Mouse (Mus musculus): Measurements from ENCODE around the gene Gm21915. TPM values are rescaled to one million over a fixed set of nuclear protein-coding genes. Genes with fewer than 3 reads are reported as not detected.

Gene Gm21915
- total RNA-seq, 2 experiments from 2014 or later, result not detected

DNA sequence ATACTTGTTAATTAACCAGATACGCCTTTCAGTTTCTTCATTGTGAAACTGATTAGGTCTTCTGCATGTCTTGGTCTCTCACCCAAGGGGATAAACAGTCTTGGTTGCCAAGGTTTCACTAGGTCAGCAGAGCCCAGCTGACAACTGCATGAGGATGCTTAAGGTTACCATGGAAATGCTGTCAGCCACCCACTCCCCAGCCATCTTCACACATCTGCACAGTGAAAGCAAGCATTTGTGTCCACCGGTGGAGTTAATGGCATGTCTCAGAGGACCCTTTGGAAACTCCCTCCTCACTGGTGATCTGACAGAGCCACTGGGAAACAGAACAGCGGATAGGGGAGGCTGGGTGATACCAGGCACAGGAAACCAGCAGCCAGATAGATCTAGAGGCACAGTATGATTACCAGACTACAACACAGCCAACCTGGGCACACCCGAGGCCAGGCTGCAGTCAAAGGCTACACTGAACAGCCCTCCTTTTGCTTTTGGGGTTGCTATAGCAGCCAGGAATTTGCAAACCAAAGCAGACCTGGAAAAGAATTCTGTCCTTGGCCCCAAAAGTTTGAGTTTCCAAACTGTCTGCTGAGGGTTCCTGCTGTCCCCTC, 1.0 kb downstream of the Gm21915 start:
- DNase-seq, result no peak

DNA sequence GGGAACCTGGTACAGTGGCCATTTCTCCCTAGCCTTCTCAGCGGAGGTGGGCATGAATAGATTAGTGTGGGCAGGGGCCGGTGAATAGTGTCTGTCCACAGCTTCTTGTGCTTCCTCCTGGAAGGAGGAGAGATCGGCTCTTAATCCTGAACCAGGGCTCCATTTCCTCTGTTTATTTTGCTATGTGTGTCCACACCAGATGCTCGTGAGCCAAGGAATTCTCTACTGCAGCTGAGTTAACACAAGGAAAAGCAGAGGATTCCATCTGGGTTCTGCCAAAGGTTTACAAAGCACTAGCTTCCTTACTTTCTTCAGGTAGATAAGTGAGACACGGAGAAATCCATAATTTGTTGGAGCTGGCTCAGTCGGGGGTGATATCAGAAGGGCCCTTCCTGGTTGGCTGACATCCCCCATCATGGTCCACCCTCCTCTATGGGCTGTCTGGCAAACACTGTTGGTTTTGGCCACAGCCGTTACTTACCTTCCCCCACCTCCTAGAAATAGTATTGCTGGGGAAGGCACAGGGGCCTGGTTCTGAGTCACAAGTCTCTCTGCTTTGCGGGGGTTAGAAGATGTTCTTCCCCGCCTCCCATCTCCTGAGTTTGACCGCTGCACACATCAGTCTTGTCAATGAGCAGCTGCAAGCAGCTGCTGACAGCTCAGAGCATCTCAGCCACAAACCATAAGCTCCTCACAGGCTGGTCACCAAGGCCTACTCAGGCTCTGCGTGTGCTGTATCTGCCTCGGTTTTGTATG, 5.0 kb downstream of the Gm21915 start:
- no peak for DNase-seq

DNA sequence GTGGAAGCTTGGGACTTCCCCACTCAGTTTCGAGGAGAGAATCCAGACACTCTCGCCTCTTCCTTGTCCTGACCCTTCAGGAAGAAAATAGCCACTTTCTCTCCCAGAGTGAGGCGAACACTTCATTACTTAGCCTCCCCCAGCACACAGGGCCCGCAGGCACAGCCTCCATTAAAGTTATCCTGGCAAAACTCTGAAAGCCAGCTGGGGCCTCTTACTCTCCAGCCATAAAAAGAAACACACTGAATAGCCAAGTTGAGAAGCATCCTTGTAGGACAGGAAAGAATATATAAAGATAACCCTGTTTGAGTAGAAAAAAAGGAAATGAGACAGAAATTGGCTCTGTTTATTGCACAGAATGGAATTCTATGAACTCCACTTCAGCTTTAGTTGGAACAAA, 8.2 kb downstream of the Gm21915 start:
- no peak for DNase-seq

DNA sequence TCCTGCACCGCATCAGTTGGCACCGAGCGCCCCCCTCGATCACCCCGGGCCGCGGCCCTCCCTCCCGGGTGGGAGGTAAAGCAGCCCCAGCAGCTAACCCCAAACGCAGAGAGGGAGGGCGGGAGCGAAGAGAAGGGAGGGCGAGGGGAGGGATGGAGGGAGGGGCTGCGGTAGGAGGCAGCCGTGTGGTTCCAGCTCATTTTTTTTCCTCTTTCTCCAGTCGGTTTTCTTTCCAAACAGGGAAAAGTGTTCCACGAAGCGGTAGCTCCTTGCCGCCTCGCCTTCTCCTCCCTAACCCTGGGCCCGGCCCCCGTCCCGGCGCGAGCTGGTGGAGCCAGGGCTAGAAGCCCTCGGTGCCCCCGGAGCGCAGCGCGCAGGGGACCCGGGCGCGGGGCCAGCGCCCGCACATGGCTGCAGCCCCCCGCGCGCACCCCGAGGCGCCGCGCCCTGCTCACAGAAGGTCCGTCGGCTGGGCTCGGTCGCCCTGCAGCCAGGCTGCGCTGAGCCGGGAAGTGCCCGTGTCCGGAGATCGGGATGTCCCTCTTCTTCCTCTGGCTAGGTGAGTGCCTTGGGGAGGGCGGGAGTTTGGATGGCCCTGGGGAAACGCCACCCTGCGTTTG, 15.5 kb downstream of the Gm21915 start, which contains the start of gene Clmp:
Gene Clmp (plus strand): TSS at position 162 of the 620 bp plus-strand sequence.
- peak; percentile 34 for DNase-seq

DNA sequence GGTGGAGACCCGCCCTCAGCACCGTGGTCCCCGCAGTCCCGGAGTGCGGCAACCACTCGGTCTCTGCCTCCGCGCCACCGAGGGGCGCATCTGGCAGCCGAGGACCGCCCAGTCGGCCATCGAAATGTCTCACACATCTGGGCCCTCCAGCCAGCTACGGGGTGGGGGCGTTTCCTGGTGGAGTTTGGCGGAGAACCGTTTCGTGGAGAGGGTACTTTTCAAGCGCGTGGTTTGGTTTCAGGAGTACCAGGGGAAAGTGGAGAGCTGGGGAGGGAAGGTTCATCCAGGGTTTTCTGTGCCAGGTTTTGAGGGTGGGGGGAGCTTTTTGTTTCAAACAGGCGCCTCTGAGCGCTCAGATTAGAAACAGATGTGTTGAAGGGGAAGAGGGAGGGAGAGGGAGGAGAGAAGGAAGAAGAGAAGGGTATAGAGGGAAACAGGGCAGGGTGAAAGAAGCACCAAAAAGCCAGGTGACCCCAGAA, 16.0 kb downstream of the Gm21915 start:
- DNase-seq, result peak; percentile 42

DNA sequence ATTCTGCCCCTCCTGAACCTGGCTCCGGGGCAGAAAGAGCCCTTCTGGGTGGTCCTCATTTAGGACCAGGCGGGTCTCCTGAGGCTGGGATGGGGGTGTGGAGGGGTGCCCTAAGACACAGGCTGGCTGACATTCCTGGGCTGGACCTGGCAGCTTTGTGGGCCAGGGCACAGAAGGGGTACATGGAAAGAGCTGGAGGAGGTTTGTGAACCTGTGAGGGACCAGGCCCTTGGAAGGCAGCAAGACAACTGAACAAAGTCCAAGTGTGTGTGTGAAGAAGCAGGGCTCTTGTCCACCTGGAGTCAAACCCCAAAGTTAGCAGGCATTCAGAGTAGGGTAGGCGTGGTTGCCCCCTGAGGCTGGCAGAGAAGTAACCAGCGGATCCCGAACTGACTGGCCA, 16.6 kb downstream of the Gm21915 start:
- no peak for DNase-seq

DNA sequence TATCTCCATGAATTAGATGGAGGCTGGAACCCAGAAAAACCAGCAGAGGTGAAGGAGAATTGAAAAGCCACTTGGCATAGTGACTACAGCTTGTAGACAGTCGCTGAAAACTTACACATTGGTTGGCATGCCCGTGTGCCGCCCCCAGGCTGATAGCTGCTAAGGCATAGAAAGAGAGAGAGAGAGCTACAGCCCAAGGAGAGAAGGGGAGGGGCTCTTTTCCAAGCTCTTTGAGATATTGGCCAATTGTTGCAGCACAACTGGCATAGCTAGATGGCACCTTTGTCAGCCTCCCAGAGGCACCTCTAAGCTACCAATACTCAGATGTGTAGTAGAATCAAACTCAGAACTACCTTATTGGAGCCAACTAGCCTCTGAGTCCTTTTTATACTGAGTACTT, 17.1 kb downstream of the Gm21915 start:
- no peak for DNase-seq

DNA sequence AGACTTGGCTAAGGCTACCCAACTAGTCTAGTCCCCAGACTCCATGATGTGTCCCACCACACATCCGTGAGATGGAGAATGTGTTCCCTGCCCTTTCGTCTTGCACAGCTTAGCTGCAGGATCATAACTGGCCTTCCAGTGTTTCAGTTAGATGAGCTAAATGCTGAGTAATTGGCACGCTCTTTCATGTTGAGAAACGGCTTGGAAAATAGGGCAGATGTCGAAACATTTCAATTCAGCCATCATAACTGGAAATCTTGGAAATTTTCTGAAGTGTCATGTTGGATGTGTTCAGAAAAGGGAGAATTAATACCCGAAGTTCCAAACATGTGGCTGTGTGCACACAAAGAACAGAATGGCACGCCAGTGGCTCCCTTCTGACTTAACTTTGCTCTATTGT, 20.1 kb downstream of the Gm21915 start:
- DNase-seq, result no peak

DNA sequence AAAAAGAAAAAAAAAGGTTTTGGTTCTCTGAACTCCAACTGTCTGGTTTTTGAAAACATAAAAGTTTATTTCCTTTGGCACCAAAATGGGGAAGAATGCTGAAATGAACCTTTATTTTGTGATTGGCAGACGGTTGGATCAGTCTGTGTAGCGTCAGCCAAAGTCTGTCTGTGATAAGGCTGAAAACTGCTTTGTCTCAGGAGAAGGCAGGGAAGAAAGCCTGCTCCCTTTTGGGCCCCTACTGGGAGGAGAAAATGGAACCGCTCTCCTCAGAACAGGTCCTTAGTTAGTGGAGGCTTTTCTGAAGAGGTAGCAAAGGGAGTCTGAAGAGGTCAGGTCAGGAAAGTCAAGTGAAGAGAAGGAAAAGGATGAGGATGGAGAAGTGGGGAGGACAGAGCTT, 22.6 kb downstream of the Gm21915 start:
- no peak for DNase-seq

DNA sequence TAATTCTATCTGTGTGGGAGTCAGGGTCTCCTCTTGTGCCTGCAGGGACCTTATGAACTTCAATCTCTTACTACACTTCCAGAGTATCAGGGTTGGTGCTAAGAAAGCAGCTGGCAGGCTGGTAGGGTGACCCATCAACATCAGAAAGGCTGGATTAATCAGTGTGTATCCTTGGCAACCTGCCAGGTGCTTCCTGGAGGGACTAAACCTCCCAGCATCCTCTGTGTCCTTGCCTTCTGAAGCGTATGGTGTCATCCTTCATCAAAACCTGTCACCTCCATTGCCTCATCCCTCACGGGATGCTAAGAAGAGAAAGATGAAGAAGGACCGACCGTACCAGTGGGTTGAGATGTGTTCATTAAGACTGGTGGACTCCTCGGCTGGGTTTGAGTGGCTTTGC, 23.4 kb downstream of the Gm21915 start:
- peak; percentile 43 for DNase-seq

DNA sequence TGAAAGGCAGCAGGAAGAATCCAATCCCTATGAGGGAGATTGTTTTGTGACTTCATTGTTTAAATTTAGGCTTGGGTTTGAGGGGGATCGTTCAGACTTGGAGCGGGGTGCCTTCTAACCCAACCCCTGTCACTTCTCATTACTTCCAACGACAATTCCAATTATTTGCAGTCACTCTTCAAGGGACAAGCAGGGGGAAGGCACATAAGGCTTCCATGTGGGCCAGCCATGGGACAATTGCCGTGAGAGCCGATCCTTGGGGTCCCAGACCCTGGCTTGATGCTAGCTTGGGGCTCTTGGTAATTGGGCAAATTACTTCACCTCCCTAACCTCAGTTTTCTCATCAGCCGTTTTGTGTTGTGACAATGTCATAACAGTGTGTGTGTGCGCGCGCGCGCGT, 23.9 kb downstream of the Gm21915 start:
- no peak for DNase-seq

DNA sequence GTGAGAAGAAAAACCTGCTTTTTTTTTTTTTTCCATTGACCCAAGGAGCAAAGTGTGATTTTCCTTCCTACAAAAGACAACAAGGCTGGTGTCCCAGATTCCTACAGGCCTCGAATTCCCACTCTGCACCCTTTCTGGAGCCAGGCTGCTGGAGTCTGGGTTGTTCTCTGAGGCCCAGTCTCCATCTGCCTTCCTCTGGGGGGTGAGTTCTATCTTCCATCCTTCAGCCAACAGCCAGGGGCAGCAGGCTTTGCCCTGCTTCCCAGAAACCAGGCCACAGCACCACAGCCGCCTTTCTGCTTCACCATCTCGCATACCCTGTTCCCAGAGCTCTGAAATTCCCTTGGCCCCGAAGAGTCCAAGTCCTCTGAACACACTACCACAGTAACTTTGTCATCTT, 25.7 kb downstream of the Gm21915 start:
- no peak for DNase-seq

DNA sequence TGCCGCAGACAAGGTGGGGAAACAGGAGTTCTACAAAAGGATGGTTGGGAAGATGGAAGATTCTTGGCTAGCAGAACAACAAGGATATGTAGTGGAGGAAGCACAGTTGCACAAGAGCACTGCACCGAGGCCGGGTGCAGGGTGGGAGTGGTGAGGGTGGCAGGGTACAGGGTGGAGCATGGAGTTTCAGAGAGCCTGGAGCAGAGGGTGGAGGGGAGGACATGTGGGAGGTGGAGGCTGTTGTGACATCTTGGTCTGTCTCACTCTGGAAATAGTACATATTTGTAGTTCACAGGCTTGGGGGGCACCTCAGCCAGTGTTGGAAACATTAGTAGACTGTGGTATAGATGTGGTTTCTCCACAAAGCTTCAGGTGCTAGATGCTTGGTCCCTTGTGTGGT, 28.8 kb downstream of the Gm21915 start:
- no peak for DNase-seq

DNA sequence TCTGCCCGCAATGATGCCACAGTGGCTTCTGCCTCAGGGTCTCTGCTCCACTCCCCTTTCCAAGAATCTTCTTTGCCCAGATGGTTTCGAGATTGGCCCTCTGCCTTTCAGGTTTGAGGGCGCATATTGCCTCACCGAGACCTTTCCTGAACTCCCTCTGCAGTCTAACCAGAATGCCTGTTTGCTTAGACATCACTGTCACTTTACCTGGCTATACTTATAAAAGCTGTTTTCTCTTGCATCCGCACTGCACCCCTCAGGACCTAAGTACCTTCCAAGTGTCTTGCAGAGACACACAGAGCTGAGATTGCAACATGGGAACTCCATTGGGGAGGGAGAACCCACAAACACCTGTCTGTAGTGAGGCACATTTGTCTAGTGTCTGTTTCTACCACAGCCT, 29.8 kb downstream of the Gm21915 start:
- DNase-seq, result no peak

DNA sequence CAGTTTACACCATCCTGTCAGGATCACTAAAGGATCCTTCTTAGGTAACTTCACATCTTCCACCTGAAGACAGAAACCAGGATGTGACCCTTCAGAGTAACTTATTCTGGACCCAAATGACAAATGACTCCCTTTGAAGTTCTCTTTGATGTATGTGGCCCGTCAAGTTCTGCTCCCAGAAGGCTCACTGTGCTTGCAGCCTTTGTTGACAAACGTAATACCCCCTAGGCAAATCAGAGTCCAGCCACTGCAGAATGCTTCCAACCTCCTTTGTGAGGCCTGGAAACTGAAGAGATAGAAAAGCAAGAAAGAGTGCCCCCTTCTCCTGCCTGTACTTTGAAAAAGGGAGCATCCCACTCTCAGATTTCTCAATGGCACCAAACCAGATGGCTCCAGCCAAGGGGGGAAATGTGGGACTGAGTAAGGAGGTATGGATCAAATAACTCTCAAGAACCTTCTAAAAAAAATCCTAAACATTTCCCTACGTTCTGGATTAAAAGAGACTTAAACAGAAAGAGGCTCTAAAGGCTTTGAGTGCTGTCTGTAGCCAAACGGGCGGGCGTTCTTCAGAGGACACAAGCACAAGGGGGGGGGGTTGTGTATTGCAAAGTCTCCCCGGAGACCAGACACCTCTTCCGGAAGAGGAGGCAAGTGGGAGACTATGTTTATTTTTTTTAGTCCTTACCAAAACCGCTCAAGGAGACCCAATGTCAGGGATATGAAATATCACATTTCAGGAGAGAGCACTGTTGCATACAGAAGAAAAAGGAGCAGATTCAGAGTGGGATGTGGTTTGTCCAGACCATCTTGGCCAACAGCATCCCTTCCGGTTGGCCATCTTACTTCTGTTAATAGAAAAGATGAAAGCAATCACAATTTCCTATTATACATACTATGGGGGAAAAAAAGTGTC, 34.2 kb downstream of the Gm21915 start:
- DNase-seq, result no peak

DNA sequence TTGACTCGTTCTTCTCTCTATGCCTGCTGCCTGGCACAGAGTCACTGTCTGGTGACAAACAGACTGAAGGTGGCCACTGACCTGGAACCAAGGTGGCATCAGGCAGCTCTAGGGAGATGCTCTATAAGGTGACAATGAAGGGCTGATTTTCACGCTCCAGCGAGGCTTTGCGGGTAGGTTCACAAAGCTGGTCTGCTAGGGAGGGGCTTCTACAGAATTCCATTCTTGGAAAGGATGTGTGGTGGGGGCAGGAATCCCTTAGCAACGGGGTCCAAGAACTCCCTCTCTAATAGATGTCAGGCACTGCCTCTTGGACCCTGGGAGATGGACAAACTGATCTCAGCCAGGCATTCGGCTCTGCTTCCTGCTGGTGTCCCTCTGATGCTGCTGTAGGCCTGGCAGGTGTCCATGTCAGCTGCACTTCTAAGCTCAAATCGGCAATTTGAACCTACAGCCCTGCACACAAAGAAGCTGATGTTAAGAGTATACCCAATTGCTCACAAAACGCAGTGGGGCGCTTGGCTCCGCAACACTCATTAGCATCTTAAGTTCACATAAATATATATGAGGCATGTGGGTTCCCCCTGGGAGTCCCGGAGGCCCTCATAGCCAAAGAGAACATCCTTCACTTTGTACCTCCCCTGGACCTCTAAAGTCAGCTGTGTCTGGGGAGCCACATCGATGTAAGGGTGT, 38.2 kb downstream of the Gm21915 start:
- no peak for DNase-seq

DNA sequence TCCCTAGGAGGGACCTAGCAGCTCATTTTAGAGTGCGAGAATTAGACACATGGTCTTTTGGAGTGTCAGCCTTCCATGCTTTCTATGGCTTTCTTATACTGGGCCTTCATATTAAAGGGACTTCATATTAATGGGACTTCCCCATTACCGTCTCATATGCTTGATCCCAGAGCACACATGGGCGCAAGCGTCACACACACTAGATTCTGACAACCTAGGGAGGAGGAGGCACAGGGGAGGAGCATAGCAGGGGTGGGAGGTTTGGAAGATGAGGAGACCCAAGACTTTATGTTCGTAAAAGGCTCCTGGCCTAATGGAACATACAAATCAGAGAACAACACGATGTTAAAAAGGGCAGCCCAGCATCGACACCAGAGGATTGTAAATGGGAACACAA, 38.7 kb downstream of the Gm21915 start:
- DNase-seq, result no peak

DNA sequence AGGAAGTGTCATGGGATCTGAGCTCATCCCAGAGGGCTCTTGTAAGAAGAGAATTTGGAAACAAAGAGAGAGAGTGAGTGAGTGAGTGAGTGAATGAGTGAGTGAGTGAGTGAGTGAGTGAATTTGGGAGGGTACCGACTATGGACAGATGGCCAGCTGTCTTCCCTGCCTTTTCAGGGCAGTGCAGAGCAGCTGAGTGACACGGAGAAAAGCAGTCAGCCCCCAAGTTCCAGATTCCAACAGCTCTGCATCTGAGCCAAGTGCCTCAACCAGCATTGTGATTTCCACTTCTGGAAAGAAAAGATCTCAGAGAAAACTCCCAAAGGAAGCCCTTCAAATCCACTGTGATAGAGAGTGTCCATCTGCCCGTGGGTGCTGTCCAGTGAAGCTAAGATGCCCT, 39.2 kb downstream of the Gm21915 start:
- no peak for DNase-seq

DNA sequence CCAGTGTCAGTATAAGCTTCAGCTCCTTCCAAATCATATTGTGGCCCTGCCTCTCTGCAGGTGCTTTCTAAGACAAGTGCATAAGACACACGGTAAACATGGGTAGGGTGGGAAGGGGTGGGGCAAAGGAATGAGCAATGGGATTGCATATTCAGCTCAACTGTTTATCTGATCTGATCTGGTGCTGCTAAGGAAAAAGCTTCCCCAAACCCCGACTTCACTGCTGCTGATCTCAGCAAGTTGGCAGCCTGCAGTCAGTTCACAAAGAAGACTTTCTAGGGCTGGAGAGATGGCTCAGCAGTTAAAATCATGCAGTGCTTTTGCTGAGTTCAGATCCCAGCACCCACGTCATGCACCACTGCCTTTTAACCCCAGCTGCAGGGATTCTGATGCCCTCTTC, 39.6 kb downstream of the Gm21915 start:
- no peak for DNase-seq

DNA sequence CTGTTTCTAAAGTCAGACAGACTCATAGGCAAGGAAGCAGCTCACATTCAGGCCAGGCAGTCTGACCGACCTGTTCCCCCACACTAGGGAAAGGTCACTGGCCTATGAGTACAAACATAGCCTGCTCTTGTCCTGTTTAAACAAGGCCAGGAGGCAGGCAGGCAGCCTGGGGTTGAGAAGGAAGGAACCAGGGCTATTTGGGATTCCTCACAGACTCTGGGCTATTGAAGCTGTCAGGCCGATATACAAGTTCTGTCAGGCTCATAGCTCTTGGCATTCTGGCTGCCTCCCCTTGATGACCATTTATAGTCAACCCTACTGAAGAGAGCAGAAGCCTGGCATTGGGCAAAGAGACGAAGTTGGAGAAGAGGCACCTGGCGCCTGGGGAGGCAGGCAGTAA, 41.2 kb downstream of the Gm21915 start:
- DNase-seq, result peak; percentile 28

DNA sequence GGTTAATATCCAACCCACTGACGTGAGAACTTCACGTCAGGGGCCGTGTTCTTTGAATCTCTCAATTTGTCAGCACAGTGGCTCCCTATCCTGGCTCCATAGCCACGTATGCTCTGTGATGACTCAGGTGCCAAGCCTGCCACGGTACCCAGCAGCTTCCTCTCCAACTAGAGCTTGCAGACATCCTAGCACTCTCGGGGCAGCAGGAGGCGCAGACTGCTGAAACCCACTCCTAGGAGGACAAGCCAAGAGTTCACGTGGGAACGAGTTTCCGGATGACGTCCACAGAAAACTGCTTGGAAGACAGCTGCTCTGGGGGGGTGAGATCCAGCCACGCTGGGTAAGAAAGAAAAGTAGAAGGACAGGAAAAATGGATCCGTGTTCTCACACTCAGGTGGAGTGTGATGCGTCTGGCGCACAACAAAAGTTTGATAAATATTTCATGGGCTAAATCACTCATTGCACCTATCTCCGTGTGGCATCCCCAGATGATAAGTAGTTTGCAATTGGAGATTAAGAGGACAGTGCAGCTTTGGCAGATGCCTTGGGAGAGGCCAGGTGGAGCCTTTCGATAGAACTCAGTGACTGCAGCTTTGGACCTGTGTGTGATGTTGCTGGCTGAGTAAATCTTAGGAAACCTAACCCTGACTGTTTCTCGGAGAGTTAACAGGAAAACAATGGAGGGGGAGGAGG, 46.9 kb downstream of the Gm21915 start:
- peak; percentile 61 for DNase-seq

DNA sequence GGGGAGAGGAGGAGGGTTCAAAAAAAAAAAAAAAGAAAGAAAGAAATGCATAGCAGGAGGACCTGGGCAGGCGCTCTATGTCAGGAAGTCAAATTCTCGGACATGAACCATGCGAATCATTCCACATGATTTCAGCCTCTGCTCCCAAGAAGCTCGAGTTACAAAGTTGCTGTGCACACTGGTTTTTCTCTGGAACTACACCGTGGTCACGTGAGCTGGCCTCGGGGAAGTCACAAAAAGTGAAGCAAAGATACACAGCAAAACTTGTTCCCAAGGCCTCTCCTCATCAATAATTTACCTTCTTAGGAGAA, 47.4 kb downstream of the Gm21915 start:
- no peak for DNase-seq
